Mouse (Mus musculus) cerebellum, adult 18-20 months (tissue): ENCODE data around the gene Ccdc170.
"Not testable (repeated sequence)": the region's sequence is repeated elsewhere in the genome, so short reads cannot be mapped to it uniquely, and the experiment has no call there.

Source experiments
- DNase-seq, 2 experiments: peaks; one replicate each; pipeline ENCODE4 v3.0.0; 2021

The Ccdc170 gene

GRCm38 (mm10) chr10:4482355-4482754 is at the start of gene Ccdc170:
Gene Ccdc170 (plus strand): TSS chr10:4482502.
- no peak for DNase-seq

GRCm38 (mm10) chr10:4432996-4433755 is 49.1 kb upstream of the Ccdc170 start:
- DNase-seq, result no peak

- not testable (repeated sequence) for DNase-seq
Observed at GRCm38 (mm10) chr10:4433871-4434270, 48.4 kb upstream of the Ccdc170 start.

- no peak for DNase-seq
Observed at GRCm38 (mm10) chr10:4435416-4435815, 46.9 kb upstream of the Ccdc170 start.

GRCm38 (mm10) chr10:4456409-4456808 is 25.9 kb upstream of the Ccdc170 start:
- DNase-seq, result no peak

GRCm38 (mm10) chr10:4460201-4460600 is 22.1 kb upstream of the Ccdc170 start:
- DNase-seq, result no peak

GRCm38 (mm10) chr10:4465799-4466198 is 16.5 kb upstream of the Ccdc170 start:
- DNase-seq, result no peak

GRCm38 (mm10) chr10:4469406-4469805 is 12.9 kb upstream of the Ccdc170 start:
- DNase-seq, result no peak

- no peak for DNase-seq
Observed at GRCm38 (mm10) chr10:4473591-4473993, 8.7 kb upstream of the Ccdc170 start.

- DNase-seq, result no peak
Observed at GRCm38 (mm10) chr10:4475431-4475830, 6.9 kb upstream of the Ccdc170 start.

- no peak for DNase-seq
Observed at GRCm38 (mm10) chr10:4476604-4477003, 5.7 kb upstream of the Ccdc170 start.

- DNase-seq, result no peak
Observed at GRCm38 (mm10) chr10:4480929-4481328, 1.4 kb upstream of the Ccdc170 start.

GRCm38 (mm10) chr10:4481695-4482094 is 607 bp upstream of the Ccdc170 start:
- DNase-seq, result no peak

- no peak for DNase-seq
Observed at GRCm38 (mm10) chr10:4483848-4484247, 1.5 kb downstream of the Ccdc170 start.

- no peak for DNase-seq
Observed at GRCm38 (mm10) chr10:4484986-4485385, 2.7 kb downstream of the Ccdc170 start.

- no peak for DNase-seq
Observed at GRCm38 (mm10) chr10:4489865-4490264, 7.6 kb downstream of the Ccdc170 start.

GRCm38 (mm10) chr10:4491281-4491680 is 9.0 kb downstream of the Ccdc170 start:
- DNase-seq, result no peak

- DNase-seq, result no peak
Observed at GRCm38 (mm10) chr10:4492045-4492444, 9.7 kb downstream of the Ccdc170 start.

- DNase-seq, result no peak
Observed at GRCm38 (mm10) chr10:4492909-4493308, 10.6 kb downstream of the Ccdc170 start.

- no peak for DNase-seq
Observed at GRCm38 (mm10) chr10:4503251-4503650, 20.9 kb downstream of the Ccdc170 start.

- DNase-seq, result no peak
Observed at GRCm38 (mm10) chr10:4512725-4513124, 30.4 kb downstream of the Ccdc170 start.

GRCm38 (mm10) chr10:4517614-4518013 is 35.3 kb downstream of the Ccdc170 start:
- DNase-seq, result no peak

GRCm38 (mm10) chr10:4519645-4520044 is 37.3 kb downstream of the Ccdc170 start:
- DNase-seq, result no peak

GRCm38 (mm10) chr10:4520394-4521102 is 38.2 kb downstream of the Ccdc170 start:
- DNase-seq, result no peak
